Mouse (Mus musculus) brown adipose tissue, adult 24 weeks (tissue): ENCODE measurements around the gene Aqp8. TPM values are rescaled to one million over a fixed set of nuclear protein-coding genes. Genes with fewer than 3 reads are reported as not detected.

Source experiments
- polyA plus RNA-seq: library from polyadenylated mRNA; stranded (reverse); fragments of >200 nt; gene quantifications from 2 replicates; pipeline ENCODE4 v1.2.4, GENCODE M21; 2012; ENCODE audit not compliant: missing spikeins, insufficient read depth, insufficient read length

Gene Aqp8
- polyA plus RNA-seq, 1 experiment = not detected

Other genes with a start within 250 kb of the Aqp8 start
- not detected in 2 replicates for gene Slc5a11, start 247.5 kb upstream of the Aqp8 start, polyA plus RNA-seq
- gene Lcmt1, start 92.5 kb upstream of the Aqp8 start, polyA plus RNA-seq = 34.2 and 35.1 TPM in 2 replicates
- 6.8 and 8.6 TPM in 2 replicates for gene Arhgap17, start 92.4 kb upstream of the Aqp8 start, polyA plus RNA-seq
- not detected in 2 replicates for gene Zkscan2, start 38.2 kb downstream of the Aqp8 start, polyA plus RNA-seq